Mouse (Mus musculus) olfactory bulb, adult 2 months (tissue): ENCODE measurements around the gene Cox8b.

Source experiments
- CTCF ChIP-seq: fragments of 200-500 bp; IDR thresholded peaks from 2 replicates; pipeline ENCODE4 v1.5.1; 2012; ENCODE audit warnings: low read depth, mild to moderate bottlenecking, low read length, moderate library complexity; ENCODE audit not compliant: insufficient read depth
- POLR2A ChIP-seq: fragments of 200-500 bp; IDR thresholded peaks from 2 replicates; pipeline ENCODE4 v1.6.1; 2012; ENCODE audit warnings: mild to moderate bottlenecking, low read depth, low read length, moderate library complexity; ENCODE audit not compliant: insufficient read depth

DNA sequence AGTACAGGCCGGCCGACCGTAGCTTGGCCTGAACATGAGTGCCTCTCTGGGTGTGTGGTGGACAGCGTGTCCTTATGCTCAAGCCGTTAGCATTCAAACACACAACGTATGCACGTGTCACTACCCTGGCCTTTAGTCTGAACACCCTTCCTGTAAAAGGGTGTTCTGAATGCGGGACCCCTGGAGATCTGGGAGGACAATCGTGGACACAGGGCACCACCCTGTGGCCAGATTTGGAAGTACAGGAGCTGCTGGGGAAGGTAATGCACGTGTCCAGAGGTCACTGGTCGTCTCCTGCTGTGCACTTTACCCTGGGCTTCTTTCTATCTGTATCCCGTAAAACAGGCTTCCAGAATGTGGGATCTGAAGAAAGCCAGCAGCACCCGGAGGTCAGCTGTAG is 3.0 kb upstream of the Cox8b start:
- TF ChIP-seq POLR2A (no peak), CTCF (peak; percentile 91)
